Mouse (Mus musculus) left cerebral cortex, adult 2 months (tissue): ENCODE measurements around the gene Slc12a5. TPM values are rescaled to one million over a fixed set of nuclear protein-coding genes. Genes with fewer than 3 reads are reported as not detected.

Experiments
- DNase-seq, 2 experiments: peaks; one replicate each; pipeline ENCODE4 v3.0.0; 2021 to 2022; ENCODE audit warnings: low spot score in 2 of 2, mixed read lengths in 1 of 2; ENCODE audit errors: extremely low spot score in 1 of 2
- H3K27ac ChIP-seq: fragments of 200-600 bp; 2 replicates; pipeline ENCODE4 v1.8.1; 2022
- H3K4me3 ChIP-seq: fragments of 200-600 bp; 2 replicates; pipeline ENCODE4 v1.8.1; 2022
- CTCF ChIP-seq: fragments of 200-600 bp; IDR thresholded peaks from 2 replicates; pipeline ENCODE4 v1.8.1; 2022; ENCODE audit warnings: antibody characterized with exemption, mild to moderate bottlenecking, moderate library complexity
- intact Hi-C: fragments of 180-260 bp; cut with DNase I; formaldehyde crosslinking; loops from one replicate; pipeline ENCODE4 v1.15.1; 2025
- total RNA-seq, 2 experiments: library from RNA; stranded (reverse); gene quantifications; 2 replicates each; pipeline ENCODE4 v1.2.3; 2021

The Slc12a5 gene
- total RNA-seq, 2 experiments from 2014 or later: 575 to 581 TPM

DNA sequence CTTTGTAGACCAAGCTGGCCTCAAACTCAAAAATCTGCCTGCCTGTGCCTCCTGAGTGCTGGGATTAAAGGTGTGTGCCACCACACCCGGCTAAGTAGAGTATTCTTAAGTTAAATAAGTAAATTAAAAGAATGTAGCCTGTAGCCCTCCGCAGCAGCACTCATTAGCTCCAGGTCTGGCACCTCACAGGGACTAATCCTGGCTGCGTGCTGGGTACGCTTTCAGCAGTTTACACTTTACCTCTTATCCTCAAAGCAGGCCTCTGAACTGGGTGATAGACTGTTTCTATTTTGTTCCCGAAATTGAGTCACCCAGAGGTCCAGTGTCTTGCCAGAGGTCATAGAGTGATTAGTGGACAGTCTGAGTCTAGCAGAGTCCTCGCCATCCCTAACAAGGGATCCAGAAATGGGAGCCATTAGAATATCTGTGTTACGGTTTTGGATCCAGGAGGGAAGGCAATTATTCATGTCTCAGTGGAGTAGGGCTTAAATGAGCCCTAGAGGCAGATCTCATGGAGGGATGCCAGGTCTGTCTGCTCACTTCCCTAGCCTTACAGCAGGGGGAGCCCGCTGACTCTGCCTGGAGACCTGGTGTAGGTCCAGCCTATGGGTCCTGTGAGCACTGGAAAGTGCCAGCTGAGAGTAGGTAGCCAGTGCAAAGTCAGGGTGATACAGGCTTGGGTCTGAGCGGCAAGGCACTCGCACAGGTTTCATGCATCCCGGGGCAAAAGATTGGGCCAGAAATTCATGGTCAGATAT, 36.3 kb upstream of the Slc12a5 start:
- Histone ChIP-seq H3K4me3 (no peak overlapping the region), H3K27ac (no peak overlapping the region)
- intact Hi-C loops: loop anchor here (2.0 kb wide), 1 partner anchor 27 kb away; no protein-coding TSS in a partner anchor
- peak; percentile 85 to 94 for DNase-seq
- TF ChIP-seq CTCF: peak; percentile 94

DNA sequence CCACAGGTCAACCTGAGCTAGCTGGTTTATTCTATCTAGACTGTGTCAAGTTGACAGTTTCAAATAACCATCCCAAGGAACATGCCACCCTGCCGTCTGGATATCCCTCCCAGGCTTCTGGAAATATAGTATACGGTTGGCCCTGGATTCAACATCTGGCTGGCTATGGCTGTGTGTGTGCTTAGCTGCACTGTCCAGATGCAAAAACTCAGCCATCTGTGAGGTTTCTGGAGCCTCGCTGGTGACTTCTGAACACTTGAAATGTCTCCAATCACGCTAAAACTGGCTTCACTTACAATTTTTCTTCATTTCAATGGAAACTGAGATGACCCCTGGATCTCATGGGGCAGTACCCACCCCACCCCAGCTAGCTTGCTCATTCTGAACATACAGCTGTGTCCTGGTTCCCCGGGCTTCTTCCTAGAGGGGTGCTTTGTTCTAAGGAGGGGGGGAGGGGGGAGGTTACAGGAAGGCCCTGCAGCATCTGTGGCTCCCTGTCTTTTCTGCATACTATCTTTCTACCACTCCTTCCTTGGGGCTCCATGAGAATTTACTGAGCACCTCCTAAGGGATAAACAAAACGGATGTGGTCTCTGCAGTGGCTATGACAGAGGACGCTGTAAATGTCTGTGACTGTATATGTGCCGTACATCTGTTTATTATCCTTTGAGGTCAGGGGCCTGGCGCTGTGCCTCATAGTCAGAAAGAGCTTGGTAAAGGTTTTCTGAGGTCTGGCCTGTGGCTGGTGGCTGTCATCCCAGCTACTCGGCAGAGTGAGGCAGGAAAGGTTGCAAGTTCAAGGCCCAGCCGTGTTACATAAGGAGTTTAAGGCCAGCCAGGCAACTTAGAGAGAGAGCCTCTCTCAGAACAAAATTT, 29.7 kb upstream of the Slc12a5 start:
- no peak for DNase-seq
- intact Hi-C loops: no loop called here
- no peak for TF ChIP-seq CTCF
- Histone ChIP-seq H3K27ac (no peak overlapping the region), H3K4me3 (no peak overlapping the region)

DNA sequence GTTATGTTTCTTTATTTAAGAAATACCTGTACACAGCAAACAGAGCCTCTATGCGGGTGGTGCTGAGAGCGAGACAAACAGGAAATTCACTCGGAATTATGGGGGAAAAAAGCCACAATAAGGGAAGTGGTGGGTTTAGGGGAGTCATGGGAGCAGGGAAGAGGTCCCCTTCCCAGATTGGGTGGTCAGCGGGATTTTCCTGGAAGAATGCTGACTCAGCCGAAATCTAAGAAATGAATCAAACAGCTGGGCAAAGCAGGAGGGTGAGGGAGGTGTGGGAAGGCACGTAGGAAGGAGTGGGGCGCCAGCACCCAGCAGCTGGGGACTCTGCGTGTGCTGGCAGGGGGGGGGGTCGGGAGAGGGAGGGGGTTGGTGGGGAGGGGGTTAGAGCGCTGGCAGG, 27.1 kb upstream of the Slc12a5 start:
- TF ChIP-seq CTCF: no peak
- intact Hi-C loops: no loop called here
- DNase-seq: no peak
- Histone ChIP-seq H3K4me3 (no peak overlapping the region), H3K27ac (no peak overlapping the region)

DNA sequence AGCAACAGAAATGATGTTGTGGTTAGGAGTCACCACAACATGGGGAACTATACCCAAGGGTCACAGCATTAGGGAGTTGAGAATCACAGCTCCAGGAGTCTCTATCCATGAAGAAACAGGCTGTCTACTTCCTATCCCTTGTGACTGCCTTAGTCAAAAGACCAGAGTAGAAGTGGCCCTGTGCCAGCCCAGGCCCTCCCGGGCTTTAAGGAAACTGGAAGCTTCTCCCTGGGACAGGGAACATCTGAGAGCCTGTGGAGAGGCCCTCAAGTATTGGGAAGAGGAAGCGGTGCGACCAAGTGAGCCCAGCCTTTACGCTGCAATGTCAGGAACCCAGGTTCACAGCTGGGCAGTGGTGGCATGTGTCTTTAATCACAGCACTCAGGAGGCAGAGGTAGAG, 24.6 kb upstream of the Slc12a5 start:
- no peak for TF ChIP-seq CTCF
- Histone ChIP-seq H3K4me3 (no peak overlapping the region), H3K27ac (no peak overlapping the region)
- DNase-seq: no peak
- intact Hi-C loops: no loop called here

DNA sequence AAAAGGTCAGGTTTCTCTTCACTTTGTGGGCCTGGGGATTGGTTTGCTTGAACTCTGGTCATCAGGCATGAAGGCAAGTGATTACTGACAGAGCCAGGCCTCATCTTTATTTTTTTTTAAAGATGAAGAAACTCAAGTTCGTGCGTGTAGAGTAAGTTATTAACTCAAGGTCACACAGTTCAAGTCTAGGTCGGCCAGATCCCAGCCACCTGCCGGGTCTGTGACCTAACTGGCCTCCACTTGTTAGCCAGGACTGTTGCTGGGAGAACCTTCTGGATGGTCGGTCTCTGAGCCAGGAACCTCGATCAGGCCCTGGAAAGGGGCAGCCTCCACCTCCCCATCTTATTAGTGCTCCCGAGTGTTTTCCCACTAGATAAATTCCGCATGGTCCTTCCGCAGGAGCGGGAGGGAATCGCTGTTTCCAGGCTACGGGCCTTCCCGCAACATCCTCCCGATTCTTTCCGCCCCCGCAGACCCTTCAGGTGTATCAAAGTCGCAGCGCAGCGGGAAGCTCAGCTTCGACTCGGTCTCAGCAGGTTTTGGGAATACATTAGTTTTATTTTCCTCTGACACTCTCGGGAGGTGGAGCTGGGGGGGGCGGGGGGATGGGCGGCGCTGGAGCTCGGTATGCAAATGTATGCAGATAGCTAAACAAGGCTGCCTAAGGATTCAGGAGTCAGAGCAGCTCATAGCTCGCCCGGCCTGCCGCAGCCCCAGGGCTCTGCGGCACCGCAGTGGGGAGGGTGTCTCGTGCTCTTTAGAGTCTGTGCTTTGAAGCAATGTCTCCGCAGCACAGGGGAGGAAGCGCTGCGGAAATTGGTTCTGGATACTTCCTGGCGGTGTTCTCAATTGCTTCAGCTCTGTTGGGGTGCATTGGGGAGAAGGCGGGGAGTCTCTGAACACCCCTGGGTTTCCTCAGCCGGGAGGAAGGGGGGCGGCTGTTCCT, 22.2 kb upstream of the Slc12a5 start:
- peak overlapping the region; percentile 75 for H3K27ac ChIP-seq
- no peak for TF ChIP-seq CTCF
- H3K4me3 ChIP-seq: peak overlapping the region; percentile 53
- peak; percentile 60 to 67 for DNase-seq
- intact Hi-C loops: no loop called here

DNA sequence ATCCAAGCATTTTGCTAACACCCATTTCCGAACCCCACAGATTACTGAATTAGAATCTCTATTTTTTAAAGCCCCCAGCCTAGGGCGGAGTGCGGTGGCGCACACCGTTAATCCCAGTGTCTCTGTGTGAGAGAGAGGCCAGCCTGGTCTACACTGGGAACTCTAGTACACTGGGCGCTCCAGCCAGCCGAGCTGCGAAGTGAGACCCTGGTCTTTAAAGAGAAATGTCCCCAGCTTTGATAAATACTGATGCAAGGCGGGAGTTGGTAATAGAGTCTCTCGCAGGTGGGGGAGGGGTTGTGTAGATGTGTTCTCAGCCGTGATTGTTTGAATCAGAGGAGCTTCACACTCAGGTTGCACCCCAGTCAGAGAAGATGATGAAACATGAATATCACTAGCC, 21.5 kb upstream of the Slc12a5 start:
- TF ChIP-seq CTCF: no peak
- peak in 1 of 2 experiments; percentile 18 for DNase-seq
- intact Hi-C loops: no loop called here
- Histone ChIP-seq H3K4me3 (peak overlapping the region; percentile 53), H3K27ac (peak overlapping the region; percentile 75)

DNA sequence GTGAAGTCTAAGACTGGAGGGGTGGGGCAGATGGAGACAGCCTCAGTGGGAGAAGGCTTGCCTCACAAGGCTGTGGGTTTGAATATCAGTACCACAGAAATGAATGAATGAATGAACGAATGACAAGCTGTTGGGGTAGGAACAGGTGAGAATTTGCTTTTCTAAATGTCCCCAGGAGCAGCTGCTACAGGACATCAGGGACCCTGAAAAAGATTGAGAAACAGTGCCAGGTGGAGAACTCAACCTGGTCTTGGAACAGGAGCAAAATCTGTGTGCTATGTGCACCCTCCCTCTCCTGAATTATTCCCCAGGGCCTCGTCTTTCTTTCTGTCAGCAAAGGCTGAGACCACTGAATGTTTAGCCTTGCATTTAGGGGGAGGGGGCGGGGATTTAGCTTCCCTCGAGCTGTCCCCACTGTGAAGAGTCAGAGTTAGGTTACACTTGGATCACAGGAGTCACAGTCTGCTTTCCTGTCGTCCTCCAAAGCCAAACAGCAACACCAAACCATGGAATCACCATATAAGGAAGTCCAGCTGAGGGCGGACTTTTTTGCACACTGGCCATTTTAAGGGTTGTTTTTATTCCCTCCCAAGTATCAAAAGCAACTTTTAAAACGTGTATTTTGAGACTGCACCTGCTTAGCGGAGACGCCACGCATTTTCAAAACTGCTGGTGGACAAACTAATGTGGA, 20.3 kb upstream of the Slc12a5 start, which contains the start of gene Mmp9:
TSS of gene Mmp9 (plus strand) at position 641 of the 691 bp plus-strand sequence.
- Histone ChIP-seq H3K27ac (no peak within 1 kb of the TSS; the same call in 1 of the 2 replicates), H3K4me3 (no peak within 1 kb of the TSS)
- intact Hi-C loops: no loop called here
- DNase-seq: no peak
- no peak for TF ChIP-seq CTCF

DNA sequence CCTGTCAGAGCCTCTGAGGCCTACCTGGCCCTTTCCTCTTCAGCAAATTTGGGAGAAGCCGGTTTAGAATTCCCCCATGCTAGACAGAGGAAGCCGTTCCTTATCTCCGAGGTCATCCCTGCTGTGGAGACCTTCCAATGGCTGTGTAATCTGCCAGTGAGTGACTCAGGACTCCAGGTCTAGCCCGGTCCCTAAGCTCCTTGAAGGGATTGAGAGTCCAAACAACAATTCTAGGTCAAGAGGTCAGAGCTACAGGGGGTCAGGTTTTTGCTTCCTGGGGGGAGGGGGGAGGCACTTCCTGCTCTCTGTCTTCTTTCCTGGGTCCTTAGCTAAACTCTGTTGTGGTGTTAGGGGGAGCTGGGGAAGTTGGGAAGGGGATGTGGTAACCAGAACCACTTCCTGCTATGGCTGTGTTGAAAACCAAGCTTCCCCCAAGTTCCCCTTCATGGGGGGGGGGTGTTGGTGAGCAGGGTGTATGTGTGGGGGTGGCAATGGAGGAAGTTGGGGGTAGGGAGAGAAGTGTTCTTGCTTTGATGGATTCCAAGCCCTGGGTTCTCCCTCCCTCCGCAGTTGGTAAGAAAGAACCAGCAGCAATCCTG, 17.8 kb upstream of the Slc12a5 start:
- H3K4me3 ChIP-seq: no peak overlapping the region
- TF ChIP-seq CTCF: no peak
- DNase-seq: no peak
- H3K27ac ChIP-seq: no peak overlapping the region
- intact Hi-C loops: no loop called here

DNA sequence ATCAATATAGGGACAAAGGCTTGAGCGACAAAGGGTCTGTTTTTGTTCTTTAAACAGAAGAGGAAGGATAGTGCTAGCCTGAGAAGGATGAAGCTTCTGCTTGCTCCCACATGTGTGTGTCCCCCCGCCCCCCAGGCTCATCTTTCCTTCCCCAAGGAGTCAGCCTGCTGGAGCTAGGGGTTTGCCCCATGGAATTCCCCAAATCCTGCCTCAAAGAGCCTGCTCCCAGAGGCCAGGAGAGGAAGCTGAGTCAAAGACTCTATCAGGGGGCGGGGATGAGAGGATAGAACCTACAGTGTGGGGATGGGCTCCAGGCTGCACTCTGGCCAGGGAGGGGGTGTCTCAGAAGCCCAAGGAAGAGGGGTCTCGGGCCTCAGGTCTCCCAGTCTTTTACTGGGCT, 13.1 kb upstream of the Slc12a5 start:
- intact Hi-C loops: no loop called here
- DNase-seq: no peak
- TF ChIP-seq CTCF: no peak
- H3K27ac ChIP-seq: no peak overlapping the region
- H3K4me3 ChIP-seq: no peak overlapping the region

DNA sequence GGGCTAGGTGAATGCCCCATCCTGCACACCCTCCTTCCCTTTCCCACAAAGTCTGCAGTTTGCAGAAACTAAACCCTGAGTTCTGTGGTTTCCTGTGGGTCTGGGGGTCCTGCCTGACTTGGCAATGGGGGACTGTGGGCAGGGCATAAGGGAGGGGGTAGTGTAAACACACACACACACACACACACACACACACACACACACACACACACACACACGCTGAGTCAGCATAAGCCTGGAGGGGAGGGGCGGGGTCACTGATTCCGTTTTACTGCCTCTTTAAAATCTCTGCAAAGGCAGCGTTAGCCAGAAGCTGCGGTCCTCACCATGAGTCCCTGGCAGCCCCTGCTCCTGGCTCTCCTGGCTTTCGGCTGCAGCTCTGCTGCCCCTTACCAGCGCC, 12.7 kb upstream of the Slc12a5 start:
- intact Hi-C loops: no loop called here
- Histone ChIP-seq H3K4me3 (no peak overlapping the region), H3K27ac (no peak overlapping the region)
- TF ChIP-seq CTCF: no peak
- DNase-seq: no peak

DNA sequence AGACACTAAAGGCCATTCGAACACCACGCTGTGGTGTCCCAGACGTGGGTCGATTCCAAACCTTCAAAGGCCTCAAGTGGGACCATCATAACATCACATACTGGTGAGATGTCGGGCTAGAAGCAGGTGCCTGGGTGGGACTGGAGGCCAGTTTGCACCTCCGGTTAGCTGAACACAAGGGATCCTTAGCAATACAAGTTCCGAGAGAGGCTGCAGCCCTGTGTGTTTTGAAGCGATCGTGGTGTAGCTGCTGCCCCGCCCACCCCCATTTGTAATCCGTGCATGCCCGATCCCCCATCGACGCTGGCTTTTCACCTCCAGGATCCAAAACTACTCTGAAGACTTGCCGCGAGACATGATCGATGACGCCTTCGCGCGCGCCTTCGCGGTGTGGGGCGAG, 11.6 kb upstream of the Slc12a5 start:
- intact Hi-C loops: no loop called here
- H3K27ac ChIP-seq: no peak overlapping the region
- no peak for TF ChIP-seq CTCF
- DNase-seq: no peak
- no peak overlapping the region for H3K4me3 ChIP-seq
